Comparison of ENCODE assay signal across 11 mouse cellular contexts in the genomic region with DNA sequence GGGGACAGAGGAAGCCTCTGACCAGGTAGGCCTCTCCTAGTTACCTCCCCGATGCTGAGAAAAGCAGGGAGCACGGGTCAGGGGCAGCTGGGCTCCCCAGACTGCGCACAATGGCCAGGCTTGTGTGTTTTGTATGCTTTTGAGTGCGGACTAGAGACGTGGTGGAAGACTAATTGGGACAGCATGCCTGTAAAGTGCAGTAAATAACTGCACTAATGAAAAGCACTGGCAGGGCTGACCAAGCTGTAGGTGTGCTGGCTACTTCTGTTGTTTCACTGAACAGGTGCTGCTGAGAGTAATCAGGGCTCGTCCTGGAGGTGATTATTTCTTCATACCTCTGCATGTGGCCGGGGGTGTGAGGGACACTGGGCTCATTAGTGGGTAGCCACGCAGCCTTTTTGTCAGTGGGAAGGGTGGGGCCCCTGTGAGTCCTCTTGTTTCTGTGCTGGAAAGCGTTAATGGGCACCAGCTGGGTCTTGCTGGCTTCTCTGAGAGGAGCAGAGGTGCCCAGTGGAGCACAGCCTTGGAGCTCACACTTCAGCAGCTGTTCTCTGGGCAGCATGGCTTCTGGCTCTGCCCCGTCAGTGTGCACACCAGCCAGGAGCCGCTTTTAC. TPM values are rescaled to one million over a fixed set of nuclear protein-coding genes. Genes with fewer than 3 reads are reported as not detected.
DNase-seq lines count a peak whose midpoint lies in the region; ATAC-seq lines count a peak whose summit lies in the region.
"Had no signal": no experiment of that assay in that cellular context is flagged by ENCODE, and none has a peak within 500 bp of the region (broad histone marks: within the 10 kb centered on the region; RNA-seq: fewer than 3 reads in every experiment).

No protein-coding gene starts in this region.

- intact Hi-C loops in heart, postnatal 14 days (cut with DNase I), result no loop called here

- H3K9me3 ChIP-seq in heart, embryonic 10.5 days, result no peaks in the 10 kb centered on the region
- peaks cover 10% of the 10 kb centered on the region; the same call in 1 of the 2 replicates for H3K9me3 ChIP-seq in embryonic facial prominence, embryonic 10.5 days
- no peaks in the 10 kb centered on the region for H3K9me3 ChIP-seq in hindbrain, embryonic 11.5 days (ENCODE audit: control insufficient read depth, low read length)
- H3K9me3 ChIP-seq in midbrain, embryonic 13.5 days, result no peaks in the 10 kb centered on the region; the same call in 1 of the 2 replicates

- no peak overlapping the region for H3K4me2 ChIP-seq in hindbrain, embryonic 11.5 days (replicated peaks; ENCODE audit: low read depth, low read length)
- H3K4me2 ChIP-seq in midbrain, embryonic 13.5 days (replicated peaks), result no peak overlapping the region

- no peak for DNase-seq in heart, embryonic 10.5 days (ENCODE audit: low spot score)
- no peak for DNase-seq in heart, postnatal 14 days
- DNase-seq in embryonic facial prominence, embryonic 10.5 days (ENCODE audit: low spot score), result peak; percentile 42
- DNase-seq in hindbrain, embryonic 11.5 days (ENCODE audit: low spot score), result peak; percentile 25
- DNase-seq in heart, adult 8-10 months (ENCODE audit: low spot score), result no peak
- DNase-seq in urinary bladder, adult 18-20 months (ENCODE audit: low spot score in 2 of 2), result no peak
- DNase-seq: cerebellum, adult 18-20 months; right cerebral cortex, postnatal 14 days; thymus, postnatal 14 days had no signal

- H3K4me1 ChIP-seq in heart, embryonic 10.5 days, result peaks cover 14% of the 10 kb centered on the region
- H3K4me1 ChIP-seq in embryonic facial prominence, embryonic 10.5 days, result peaks cover 38% of the 10 kb centered on the region
- peaks cover 6% of the 10 kb centered on the region for H3K4me1 ChIP-seq in hindbrain, embryonic 11.5 days (replicated peaks; ENCODE audit: control insufficient read depth, insufficient read depth, low read length)
- peaks cover 47% of the 10 kb centered on the region for H3K4me1 ChIP-seq in midbrain, embryonic 13.5 days (replicated peaks)

- H3K4me3 ChIP-seq in heart, embryonic 10.5 days, result no peak overlapping the region
- H3K4me3 ChIP-seq in embryonic facial prominence, embryonic 10.5 days, result no peak overlapping the region
- no peak overlapping the region for H3K4me3 ChIP-seq in hindbrain, embryonic 11.5 days (ENCODE audit: low read depth, low read length)
- H3K4me3 ChIP-seq in midbrain, embryonic 13.5 days (replicated peaks), result no peak overlapping the region

- ATAC-seq in hindbrain, embryonic 11.5 days (ENCODE audit: low FRiP score), result peak; percentile 43; the same call in 1 of the 2 replicates
- peak; percentile 71 for ATAC-seq in midbrain, embryonic 13.5 days
- no peak for ATAC-seq in frontal cortex, adult (ENCODE audit: low TSS enrichment)

- H3K27ac ChIP-seq in heart, embryonic 10.5 days, result peak overlapping the region; percentile 42; the same call in 1 of the 2 replicates
- H3K27ac ChIP-seq in embryonic facial prominence, embryonic 10.5 days (replicated peaks), result peak overlapping the region; percentile 48
- H3K27ac ChIP-seq in hindbrain, embryonic 11.5 days (ENCODE audit: low read depth, low read length), result 0 out of 2 replicates have a peak overlapping the region, but pooled peaks have one; percentile 42
- H3K27ac ChIP-seq in midbrain, embryonic 13.5 days, result peak overlapping the region; percentile 69

- 74% methylated on average over 11 of the region's 11 CpGs for WGBS in heart, embryonic 10.5 days
- WGBS in embryonic facial prominence, embryonic 10.5 days, result 41% methylated on average over 11 of the region's 11 CpGs
- 62% methylated on average over 11 of the region's 11 CpGs for WGBS in hindbrain, embryonic 11.5 days
- WGBS in midbrain, embryonic 13.5 days, result 51% methylated on average over 11 of the region's 11 CpGs

- no peak overlapping the region for H3K9ac ChIP-seq in hindbrain, embryonic 11.5 days (ENCODE audit: low read depth, low read length)
- H3K9ac ChIP-seq in midbrain, embryonic 13.5 days (replicated peaks), result peak overlapping the region; percentile 19; the same call in 1 of the 2 replicates

- peaks cover 2% of the 10 kb centered on the region; the same call in 1 of the 2 replicates for H3K36me3 ChIP-seq in heart, embryonic 10.5 days
- 0 out of 2 replicates have a peak, but pooled peaks cover 3% of the 10 kb centered on the region for H3K36me3 ChIP-seq in embryonic facial prominence, embryonic 10.5 days (replicated peaks)
- no peaks in the 10 kb centered on the region for H3K36me3 ChIP-seq in hindbrain, embryonic 11.5 days (ENCODE audit: control insufficient read depth, insufficient read depth, low read length)
- no peaks in the 10 kb centered on the region for H3K36me3 ChIP-seq in midbrain, embryonic 13.5 days

- H3K27me3 ChIP-seq in heart, embryonic 10.5 days (ENCODE audit: insufficient read depth, poor library complexity, severe bottlenecking), result no peaks in the 10 kb centered on the region
- H3K27me3 ChIP-seq in embryonic facial prominence, embryonic 10.5 days (replicated peaks; ENCODE audit: low read depth, poor library complexity, severe bottlenecking), result no peaks in the 10 kb centered on the region
- H3K27me3 ChIP-seq in hindbrain, embryonic 11.5 days (ENCODE audit: control insufficient read depth, insufficient read depth, low read length), result no peaks in the 10 kb centered on the region
- H3K27me3 ChIP-seq in midbrain, embryonic 13.5 days, result no peaks in the 10 kb centered on the region

RNA-seq across cellular contexts. Expression of a gene that starts 48.3 kb away (rescaled TPM):
- 31.3 and 36.0 TPM in 2 replicates for polyA plus RNA-seq in heart, embryonic 10.5 days (2016; fragmentation: Nextera tagmentation; extraction: Ambion mirVana)
- total RNA-seq in heart, postnatal 14 days (2021), result 10 to 100 TPM in 1 of 2 experiments, 1 to 10 TPM in 1; 8.8 to 12.0 TPM
- polyA plus RNA-seq in embryonic facial prominence, embryonic 10.5 days (2016; fragmentation: Nextera tagmentation; extraction: Ambion mirVana), result 43.4 and 44.5 TPM in 2 replicates
- polyA plus RNA-seq in hindbrain, embryonic 11.5 days (2014; fragmentation: Nextera tagmentation; extraction: Ambion mirVana), result 50.0 and 50.1 TPM in 2 replicates
- polyA plus RNA-seq in midbrain, embryonic 13.5 days (2015; fragmentation: Nextera tagmentation; extraction: Ambion mirVana), result 71.3 and 75.7 TPM in 2 replicates
- 1 to 10 TPM; 8.9 to 9.6 (median 9.0) TPM for total RNA-seq in heart, adult 8-10 months (2022)

RNA-seq across cellular contexts. Expression of a gene that starts 49.6 kb away (rescaled TPM):
- polyA plus RNA-seq in heart, embryonic 10.5 days (2016; fragmentation: Nextera tagmentation; extraction: Ambion mirVana), result 31.6 and 34.0 TPM in 2 replicates
- 10 to 100 TPM; 21.6 to 24.9 TPM for total RNA-seq in heart, postnatal 14 days (2021)
- 35.6 and 35.7 TPM in 2 replicates for polyA plus RNA-seq in embryonic facial prominence, embryonic 10.5 days (2016; fragmentation: Nextera tagmentation; extraction: Ambion mirVana)
- polyA plus RNA-seq in hindbrain, embryonic 11.5 days (2014; fragmentation: Nextera tagmentation; extraction: Ambion mirVana), result 36.6 and 38.4 TPM in 2 replicates
- 43.8 and 46.0 TPM in 2 replicates for polyA plus RNA-seq in midbrain, embryonic 13.5 days (2015; fragmentation: Nextera tagmentation; extraction: Ambion mirVana)
- total RNA-seq in heart, adult 8-10 months (2022), result 10 to 100 TPM; 20.8 to 26.5 (median 23.6) TPM

Comparison
In these comparisons a context has a peak if more than half of its experiments do, and no peak if none do; other contexts are left out.
1. DNase-seq: peak in embryonic facial prominence, embryonic 10.5 days (single experiment) and hindbrain, embryonic 11.5 days (single experiment); none in heart, embryonic 10.5 days (single experiment), heart, postnatal 14 days (0 of 2), heart, adult 8-10 months (single experiment) and urinary bladder, adult 18-20 months (0 of 2).
2. Peak in every context shown above with its lines, with median percentiles within 50 percentile points of each other: H3K27ac ChIP-seq.